Mouse (Mus musculus) v-Abl transformed pro-B cells (cell line): Measurements from ENCODE around the gene Asf1a.

ENCODE experiments used
- in situ Hi-C, 2 experiments: fragments of 400-800 bp; cut with MboI; formaldehyde crosslinking; loops; one replicate each; pipeline ENCODE4 v1.15.1; 2025; ENCODE audit not compliant: unreplicated experiment in 2 of 2

Gene Asf1a

GRCm38 (mm10) chr10:53596677-53597120 is at the start of gene Asf1a:
Gene Asf1a, plus strand, starts transcription at chr10:53596757.
- in situ Hi-C loops = loop anchor here in 1 of 2 experiments (10.0 kb wide), 2 partner anchors 468 to 1222 kb away; no protein-coding TSS in a partner anchor

GRCm38 (mm10) chr10:53562001-53562400 is 34.6 kb upstream of the Asf1a start:
- in situ Hi-C loops = no loop called here

- in situ Hi-C loops = no loop called here
Observed at GRCm38 (mm10) chr10:53565538-53565937, 31.0 kb upstream of the Asf1a start.

GRCm38 (mm10) chr10:53568531-53568930 is 28.0 kb upstream of the Asf1a start:
- in situ Hi-C loops = no loop called here

- in situ Hi-C loops = loop anchor here in 1 of 2 experiments (10.0 kb wide), 1 partner anchor 45 kb away; no protein-coding TSS in a partner anchor
Observed at GRCm38 (mm10) chr10:53580137-53580536, 16.4 kb upstream of the Asf1a start.

GRCm38 (mm10) chr10:53580621-53581081 is 15.9 kb upstream of the Asf1a start:
- in situ Hi-C loops = loop anchor here in 1 of 2 experiments (10.0 kb wide), 1 partner anchor 46 kb away; no protein-coding TSS in a partner anchor

- in situ Hi-C loops = loop anchor here in 1 of 2 experiments (10.0 kb wide), 1 partner anchor 46 kb away; no protein-coding TSS in a partner anchor
Observed at GRCm38 (mm10) chr10:53581087-53581486, 15.5 kb upstream of the Asf1a start.

- in situ Hi-C loops = loop anchor here in 1 of 2 experiments (10.0 kb wide), 1 partner anchor 51 kb away; no protein-coding TSS in a partner anchor
Observed at GRCm38 (mm10) chr10:53585777-53586176, 10.8 kb upstream of the Asf1a start.

GRCm38 (mm10) chr10:53595744-53596676 is 547 bp upstream of the Asf1a start:
- in situ Hi-C loops = loop anchor here in 1 of 2 experiments (10.0 kb wide), 2 partner anchors 469 to 1221 kb away; no protein-coding TSS in a partner anchor

- in situ Hi-C loops = loop anchor here in 1 of 2 experiments (10.0 kb wide), 2 partner anchors 468 to 1222 kb away; no protein-coding TSS in a partner anchor
Observed at GRCm38 (mm10) chr10:53597121-53597881, 744 bp downstream of the Asf1a start.

- in situ Hi-C loops = loop anchor here in 1 of 2 experiments (10.0 kb wide), 2 partner anchors 466 to 1224 kb away; no protein-coding TSS in a partner anchor
Observed at GRCm38 (mm10) chr10:53598821-53599220, 2.3 kb downstream of the Asf1a start.

GRCm38 (mm10) chr10:53605328-53605727 is 8.8 kb downstream of the Asf1a start:
- in situ Hi-C loops = loop anchor here (5.0 to 25.0 kb wide), 4 partner anchors 253 to 1368 kb away; partner anchors contain the start of genes Dcbld1 (in 1 of the 2) and Nus1 (in 1 of the 2)

- in situ Hi-C loops = loop anchor here (5.0 to 25.0 kb wide), 4 partner anchors 256 to 1371 kb away; partner anchors contain the start of genes Dcbld1 (in 1 of the 2) and Nus1 (in 1 of the 2)
Observed at GRCm38 (mm10) chr10:53608274-53608673, 11.7 kb downstream of the Asf1a start.

- in situ Hi-C loops = loop anchor here (10.0 to 25.0 kb wide), 4 partner anchors 237 to 1375 kb away; partner anchors contain the start of genes Cep85l (in 1 of the 2), Dcbld1 (in 1 of the 2) and Nus1 (in 1 of the 2)
Observed at GRCm38 (mm10) chr10:53612172-53612571, 15.6 kb downstream of the Asf1a start.

- in situ Hi-C loops = loop anchor here (10.0 to 25.0 kb wide), 4 partner anchors 239 to 1377 kb away; partner anchors contain the start of genes Cep85l (in 1 of the 2), Dcbld1 (in 1 of the 2) and Nus1 (in 1 of the 2)
Observed at GRCm38 (mm10) chr10:53613955-53614354, 17.4 kb downstream of the Asf1a start.

- in situ Hi-C loops = loop anchor here (10.0 to 25.0 kb wide), 4 partner anchors 241 to 1379 kb away; partner anchors contain the start of genes Cep85l (in 1 of the 2), Dcbld1 (in 1 of the 2) and Nus1 (in 1 of the 2)
Observed at GRCm38 (mm10) chr10:53615850-53616616, 19.5 kb downstream of the Asf1a start.

- in situ Hi-C loops = no loop called here
Observed at GRCm38 (mm10) chr10:53629247-53629917, 32.8 kb downstream of the Asf1a start.

- in situ Hi-C loops = loop anchor here in 1 of 2 experiments (10.0 kb wide), 1 partner anchor 445 kb away; the partner anchor contains the start of gene Man1a
Observed at GRCm38 (mm10) chr10:53629918-53630250, 33.3 kb downstream of the Asf1a start.
